Mouse (Mus musculus): ENCODE data around the gene Fbxl13. TPM values are rescaled to one million over a fixed set of nuclear protein-coding genes. Genes with fewer than 3 reads are reported as not detected.

Gene Fbxl13
- total and polyA plus RNA-seq, 2 experiments from 2014 or later, result 0.29 to 0.46 TPM

GRCm38 (mm10) chr5:21488506-21488905 lies 156.9 kb downstream of the Fbxl13 start:
- Histone ChIP-seq H3K4me2 (ENCODE audit: low read depth) (no peak overlapping the region), H3K27ac (ENCODE audit: low read depth, low read length) (peak overlapping the region; percentile 29), H3K9ac (no peak overlapping the region), H3K36me3 (ENCODE audit: insufficient read depth) (no peaks in the 10 kb centered on the region), H3K27me3 (ENCODE audit: insufficient read depth, low read length) (no peaks in the 10 kb centered on the region), H3K4me1 (ENCODE audit: insufficient read depth) (peaks cover 4% of the 10 kb centered on the region; the same call in 1 of the 2 replicates), H3K4me3 (ENCODE audit: low read depth, low read length) (no peak overlapping the region), H3K9me3 (ENCODE audit: low read length) (no peaks in the 10 kb centered on the region)
- no peak for TF ChIP-seq CTCF (IDR thresholded peaks at IDR 0.05; ENCODE audit: low read depth)
- ATAC-seq (peak; percentile 34), DNase-seq (peak; percentile 29)
- WGBS, result 84% methylated on average over 5 of the region's 5 CpGs

GRCm38 (mm10) chr5:21487716-21488115 lies 157.7 kb downstream of the Fbxl13 start:
- DNase-seq (no peak), ATAC-seq (no peak)
- H3K36me3 ChIP-seq (ENCODE audit: insufficient read depth), result no peaks in the 10 kb centered on the region
- H3K4me1 ChIP-seq (ENCODE audit: insufficient read depth), result peaks cover 4% of the 10 kb centered on the region; the same call in 1 of the 2 replicates
- 75% methylated on average over 3 of the region's 3 CpGs for WGBS
- H3K4me3 ChIP-seq (ENCODE audit: low read depth, low read length), result no peak overlapping the region
- no peaks in the 10 kb centered on the region for H3K9me3 ChIP-seq (ENCODE audit: low read length)
- H3K27ac ChIP-seq (ENCODE audit: low read depth, low read length), result no peak overlapping the region
- no peaks in the 10 kb centered on the region for H3K27me3 ChIP-seq (ENCODE audit: insufficient read depth, low read length)
- TF ChIP-seq CTCF (IDR thresholded peaks at IDR 0.05; ENCODE audit: low read depth), result no peak
- H3K9ac ChIP-seq, result no peak overlapping the region
- H3K4me2 ChIP-seq (ENCODE audit: low read depth), result no peak overlapping the region

- Histone ChIP-seq H3K9me3 (ENCODE audit: low read length) (no peaks in the 10 kb centered on the region), H3K4me2 (ENCODE audit: low read depth) (no peak overlapping the region), H3K4me3 (ENCODE audit: low read depth, low read length) (no peak overlapping the region), H3K36me3 (ENCODE audit: insufficient read depth) (no peaks in the 10 kb centered on the region), H3K4me1 (ENCODE audit: insufficient read depth) (peaks cover 4% of the 10 kb centered on the region; the same call in 1 of the 2 replicates), H3K27ac (ENCODE audit: low read depth, low read length) (no peak overlapping the region), H3K27me3 (ENCODE audit: insufficient read depth, low read length) (no peaks in the 10 kb centered on the region), H3K9ac (no peak overlapping the region)
- DNase-seq (no peak), ATAC-seq (no peak)
- 65% methylated on average over 3 of the region's 3 CpGs for WGBS
- no peak for TF ChIP-seq CTCF (IDR thresholded peaks at IDR 0.05; ENCODE audit: low read depth)
These were observed 158.1 kb downstream of the Fbxl13 start for GRCm38 (mm10) chr5:21487306-21487705.

GRCm38 (mm10) chr5:21486798-21487197 lies 158.6 kb downstream of the Fbxl13 start:
- 76% methylated on average over 5 of the region's 5 CpGs for WGBS
- Histone ChIP-seq H3K27me3 (ENCODE audit: insufficient read depth, low read length) (no peaks in the 10 kb centered on the region), H3K36me3 (ENCODE audit: insufficient read depth) (no peaks in the 10 kb centered on the region), H3K9ac (no peak overlapping the region), H3K4me1 (ENCODE audit: insufficient read depth) (peaks cover 4% of the 10 kb centered on the region; the same call in 1 of the 2 replicates), H3K4me3 (ENCODE audit: low read depth, low read length) (no peak overlapping the region), H3K4me2 (ENCODE audit: low read depth) (no peak overlapping the region), H3K27ac (ENCODE audit: low read depth, low read length) (no peak overlapping the region), H3K9me3 (ENCODE audit: low read length) (no peaks in the 10 kb centered on the region)
- TF ChIP-seq CTCF (IDR thresholded peaks at IDR 0.05; ENCODE audit: low read depth), result no peak
- ATAC-seq (no peak), DNase-seq (no peak)

GRCm38 (mm10) chr5:21485197-21485829 lies 160.1 kb downstream of the Fbxl13 start:
- DNase-seq, result no peak
- Histone ChIP-seq H3K27ac (ENCODE audit: low read depth, low read length) (no peak overlapping the region), H3K4me3 (ENCODE audit: low read depth, low read length) (no peak overlapping the region), H3K36me3 (ENCODE audit: insufficient read depth) (no peaks in the 10 kb centered on the region), H3K4me1 (ENCODE audit: insufficient read depth) (peaks cover 4% of the 10 kb centered on the region; the same call in 1 of the 2 replicates), H3K4me2 (ENCODE audit: low read depth) (no peak overlapping the region), H3K27me3 (ENCODE audit: insufficient read depth, low read length) (no peaks in the 10 kb centered on the region), H3K9me3 (ENCODE audit: low read length) (no peaks in the 10 kb centered on the region), H3K9ac (no peak overlapping the region)
- 94% methylated on average over 8 of the region's 8 CpGs for WGBS
- TF ChIP-seq CTCF (IDR thresholded peaks at IDR 0.05; ENCODE audit: low read depth), result no peak
- ATAC-seq, result no peak

- H3K4me1 ChIP-seq (ENCODE audit: insufficient read depth), result no peaks in the 10 kb centered on the region
- 0 out of 2 replicates have a peak, but pooled peaks cover 4% of the 10 kb centered on the region for H3K36me3 ChIP-seq (ENCODE audit: insufficient read depth)
- H3K27ac ChIP-seq (ENCODE audit: low read depth, low read length), result no peak overlapping the region
- no peak for DNase-seq
- no peak overlapping the region for H3K4me3 ChIP-seq (ENCODE audit: low read depth, low read length)
- no peak for TF ChIP-seq CTCF (IDR thresholded peaks at IDR 0.05; ENCODE audit: low read depth)
- H3K27me3 ChIP-seq (ENCODE audit: insufficient read depth, low read length), result no peaks in the 10 kb centered on the region
- H3K9ac ChIP-seq, result no peak overlapping the region
- no peaks in the 10 kb centered on the region for H3K9me3 ChIP-seq (ENCODE audit: low read length)
- no peak overlapping the region for H3K4me2 ChIP-seq (ENCODE audit: low read depth)
- no peak for ATAC-seq
- 89% methylated on average over 8 of the region's 8 CpGs for WGBS
These were observed 162.2 kb downstream of the Fbxl13 start for GRCm38 (mm10) chr5:21483275-21483674.

- Histone ChIP-seq H3K4me3 (ENCODE audit: low read depth, low read length) (no peak overlapping the region), H3K9me3 (ENCODE audit: low read length) (no peaks in the 10 kb centered on the region), H3K27me3 (ENCODE audit: insufficient read depth, low read length) (no peaks in the 10 kb centered on the region), H3K4me2 (ENCODE audit: low read depth) (no peak overlapping the region), H3K36me3 (ENCODE audit: insufficient read depth) (0 out of 2 replicates have a peak, but pooled peaks cover 4% of the 10 kb centered on the region), H3K27ac (ENCODE audit: low read depth, low read length) (no peak overlapping the region), H3K9ac (no peak overlapping the region), H3K4me1 (ENCODE audit: insufficient read depth) (no peaks in the 10 kb centered on the region)
- no peak for ATAC-seq
- 31% methylated on average over 11 of the region's 11 CpGs for WGBS
- DNase-seq, result no peak
- TF ChIP-seq CTCF (IDR thresholded peaks at IDR 0.05; ENCODE audit: low read depth), result no peak
These were observed 162.8 kb downstream of the Fbxl13 start for GRCm38 (mm10) chr5:21482446-21483222.
